Mouse (Mus musculus) forelimb bud, embryonic 11.5 days (tissue): Measurements from ENCODE around the gene Myog.
"Not testable (repeated sequence)": the region's sequence is repeated elsewhere in the genome, so short reads cannot be mapped to it uniquely, and the experiment has no call there.

Experiments
- DNase-seq: peaks from one replicate; pipeline ENCODE4 v3.0.0-alpha.2; 2012; ENCODE audit warnings: low read depth, low spot score

Gene Myog

DNA sequence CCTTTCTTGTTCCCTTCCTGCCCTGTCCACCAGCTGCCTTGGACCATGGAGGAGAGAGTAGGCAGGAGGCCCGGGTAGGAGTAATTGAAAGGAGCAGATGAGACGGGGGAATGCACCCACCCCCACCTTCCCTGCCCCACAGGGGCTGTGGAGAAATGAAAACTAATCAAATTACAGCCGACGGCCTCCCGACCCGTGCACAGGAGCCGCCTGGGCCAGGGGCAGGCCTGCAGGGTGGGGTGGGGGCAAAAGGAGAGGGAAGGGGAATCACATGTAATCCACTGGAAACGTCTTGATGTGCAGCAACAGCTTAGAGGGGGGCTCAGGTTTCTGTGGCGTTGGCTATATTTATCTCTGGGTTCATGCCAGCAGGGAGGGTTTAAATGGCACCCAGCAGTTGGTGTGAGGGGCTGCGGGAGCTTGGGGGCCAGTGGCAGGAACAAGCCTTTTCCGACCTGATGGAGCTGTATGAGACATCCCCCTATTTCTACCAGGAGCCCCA is at the start of gene Myog:
Myog (plus strand) TSS at position 392 of the 502 bp plus-strand sequence.
- no peak for DNase-seq

DNA sequence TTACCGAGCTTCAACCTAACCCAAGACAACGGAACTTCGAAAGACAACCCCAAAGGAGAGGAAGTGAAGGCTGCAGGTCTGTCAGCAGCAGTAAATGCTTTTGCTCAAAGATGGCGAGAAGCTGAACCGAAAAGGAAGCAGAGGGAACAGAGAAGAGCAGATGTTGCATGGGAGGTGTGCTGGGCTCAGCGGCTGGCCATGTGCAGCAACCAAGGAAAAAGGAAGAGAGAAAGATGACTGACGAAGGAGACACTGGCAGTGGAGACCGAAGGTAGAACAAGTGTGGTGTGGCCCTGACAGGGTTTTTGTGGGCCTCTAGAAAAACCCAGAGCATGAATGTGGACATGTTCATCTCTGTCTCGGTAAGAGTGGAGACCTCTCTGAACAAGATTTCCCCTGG is 49.1 kb upstream of the Myog start:
- no peak for DNase-seq

DNA sequence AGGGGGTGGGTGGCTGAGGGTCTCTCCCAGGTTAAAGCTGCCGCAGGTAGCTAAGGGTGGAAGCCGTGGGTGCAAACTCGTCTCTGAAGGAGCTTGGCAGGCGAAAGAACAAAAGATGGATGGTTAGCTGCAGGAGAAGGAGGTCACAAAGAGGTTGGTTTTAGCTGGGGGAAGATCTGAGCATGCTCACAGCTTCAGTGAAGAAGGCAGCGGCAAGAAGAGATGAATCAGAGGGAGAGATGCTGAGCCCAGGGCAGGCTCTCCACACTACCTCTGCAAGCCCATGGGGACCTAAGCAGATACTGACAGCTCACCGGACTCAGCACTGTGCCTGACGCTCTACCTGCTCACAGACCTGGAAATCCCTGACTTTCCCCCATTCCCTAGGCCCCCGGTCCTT is 48.5 kb upstream of the Myog start:
- DNase-seq: no peak

DNA sequence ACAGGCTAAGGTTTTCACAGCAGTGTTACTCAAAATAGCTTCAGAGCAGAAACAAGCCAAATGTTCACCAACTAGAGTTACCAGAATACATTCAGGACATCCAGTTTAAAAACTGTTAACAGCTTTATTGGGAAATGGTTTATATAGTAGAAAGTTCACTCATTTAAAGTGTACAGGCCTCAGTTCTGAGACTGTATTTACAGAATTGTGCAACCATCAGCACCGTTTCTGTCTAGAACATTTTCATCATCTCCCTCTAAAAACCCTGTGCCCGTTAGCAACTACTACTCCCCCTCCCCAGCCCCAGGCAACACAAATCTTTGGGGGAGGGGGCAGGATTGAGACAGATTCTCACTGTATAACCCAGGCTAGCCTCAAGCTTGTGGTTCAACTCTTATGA is 47.5 kb upstream of the Myog start:
- DNase-seq: no peak

DNA sequence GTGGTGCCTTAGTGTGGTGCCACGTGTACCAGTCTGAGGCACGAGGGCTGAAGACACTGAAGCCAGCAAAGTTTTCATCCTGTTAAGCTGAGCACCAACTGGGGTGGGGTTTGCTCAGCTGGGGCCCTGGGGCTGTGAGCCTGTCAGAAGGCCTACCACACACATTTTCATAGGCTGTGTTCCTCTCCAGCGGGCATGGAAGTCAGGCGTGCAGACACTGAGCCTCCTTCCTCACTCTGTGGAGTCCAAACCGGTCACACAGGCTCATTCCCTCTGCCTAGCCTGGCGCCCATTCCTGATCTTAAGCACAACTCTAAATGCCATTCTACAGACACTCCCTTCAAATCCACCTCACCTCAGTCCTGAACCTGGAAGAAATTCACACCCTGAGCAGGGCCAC is 46.3 kb upstream of the Myog start:
- DNase-seq: no peak

DNA sequence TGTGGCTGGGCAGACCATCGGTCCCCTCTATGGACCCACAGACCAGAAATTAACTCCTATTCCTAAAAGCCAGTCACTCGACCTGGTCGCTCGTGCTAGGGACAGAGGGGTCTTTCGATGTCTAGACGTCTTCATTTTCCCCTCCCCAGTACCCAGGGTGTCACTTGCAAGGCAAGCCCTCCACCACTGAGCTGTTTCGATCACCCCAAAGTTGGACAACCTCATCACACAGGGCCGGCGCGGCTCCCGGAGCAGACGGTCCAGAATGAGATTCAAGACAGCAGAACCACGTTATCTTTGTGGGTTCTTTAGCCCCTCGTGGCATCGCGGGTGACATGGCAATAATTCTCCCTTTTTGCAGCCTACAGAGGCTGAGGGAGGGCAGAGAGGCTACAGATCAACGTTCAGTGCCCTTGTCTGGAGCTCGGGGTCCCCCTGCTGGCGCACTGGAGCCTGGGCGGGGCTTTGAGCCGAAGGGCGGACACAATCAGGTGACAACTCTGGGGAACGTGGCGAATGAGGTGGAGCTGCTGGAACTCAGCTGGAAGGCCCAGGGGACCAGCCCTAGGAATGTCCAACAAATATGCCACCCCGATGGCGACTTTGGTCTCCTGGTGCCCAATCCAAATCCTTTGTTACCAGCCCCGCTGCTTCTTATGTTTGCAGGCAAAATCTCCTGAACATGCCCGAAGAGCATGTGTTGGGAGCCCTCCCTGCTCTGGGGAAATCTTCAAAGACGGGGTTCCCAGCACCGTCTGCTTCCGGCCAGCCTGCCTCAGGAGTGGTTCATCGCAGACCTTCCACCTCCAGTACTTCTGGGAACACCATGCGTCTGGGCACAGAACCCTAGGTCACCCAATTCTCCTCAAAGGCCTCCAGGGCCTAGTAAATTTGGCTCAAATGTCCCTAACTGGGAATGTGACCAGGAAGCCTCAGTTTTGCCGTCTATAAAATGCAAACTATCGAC is 45.6 kb upstream of the Myog start:
- DNase-seq: peak; percentile 84

DNA sequence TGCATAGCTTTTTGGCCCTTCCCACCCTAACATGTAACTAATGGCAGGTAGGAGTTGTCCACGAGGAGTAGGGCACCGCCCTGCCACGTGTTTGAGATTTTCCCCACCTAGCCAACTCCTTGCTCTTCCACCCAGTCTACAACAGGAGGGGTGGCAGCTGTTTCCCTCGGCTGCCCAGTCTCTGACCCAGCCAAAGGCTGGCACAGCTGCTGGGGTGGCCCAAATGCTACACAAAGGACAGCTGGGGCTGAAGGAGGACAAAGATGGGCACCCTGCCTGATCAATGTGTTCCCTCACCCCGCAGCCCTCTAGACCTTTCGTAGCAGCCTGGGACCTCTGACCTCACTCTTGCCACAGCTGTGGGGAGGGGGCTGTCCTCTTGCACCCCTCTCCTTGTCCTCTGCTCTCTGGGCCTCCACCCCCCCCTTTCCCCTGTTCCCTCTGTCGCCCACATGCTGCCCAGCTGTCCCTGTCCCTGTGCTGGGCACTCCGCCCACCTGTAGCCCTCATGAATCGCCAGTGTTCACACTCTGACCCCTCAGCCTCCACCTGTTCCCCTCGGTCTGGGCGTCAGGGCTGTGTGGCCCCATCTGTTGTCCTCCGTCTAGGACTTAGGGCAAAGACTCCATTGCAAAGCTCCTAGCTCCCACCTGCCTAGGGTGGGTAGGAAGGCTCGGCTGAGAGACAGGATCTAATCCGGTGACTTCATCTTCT is 44.6 kb upstream of the Myog start:
- DNase-seq: no peak

DNA sequence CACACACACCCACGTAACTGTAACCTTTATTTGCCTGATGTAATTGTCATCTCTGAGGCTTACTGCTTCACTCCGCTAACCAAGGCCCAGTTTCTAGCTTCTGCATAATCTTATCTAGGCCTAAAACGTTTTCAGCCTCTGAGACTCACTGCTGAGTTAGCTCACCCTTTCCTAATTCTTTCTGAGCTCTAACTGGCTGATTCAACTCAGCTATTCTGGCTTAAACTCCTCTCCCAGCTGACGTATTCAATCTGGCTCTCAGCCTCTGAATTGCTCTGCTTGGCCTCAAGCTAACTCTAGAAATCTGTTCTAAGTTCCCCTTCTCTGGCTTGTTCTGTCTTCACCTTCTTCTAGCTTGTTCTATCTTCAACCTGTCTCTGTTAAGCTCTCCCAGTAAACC is 43.2 kb upstream of the Myog start:
- no peak for DNase-seq

DNA sequence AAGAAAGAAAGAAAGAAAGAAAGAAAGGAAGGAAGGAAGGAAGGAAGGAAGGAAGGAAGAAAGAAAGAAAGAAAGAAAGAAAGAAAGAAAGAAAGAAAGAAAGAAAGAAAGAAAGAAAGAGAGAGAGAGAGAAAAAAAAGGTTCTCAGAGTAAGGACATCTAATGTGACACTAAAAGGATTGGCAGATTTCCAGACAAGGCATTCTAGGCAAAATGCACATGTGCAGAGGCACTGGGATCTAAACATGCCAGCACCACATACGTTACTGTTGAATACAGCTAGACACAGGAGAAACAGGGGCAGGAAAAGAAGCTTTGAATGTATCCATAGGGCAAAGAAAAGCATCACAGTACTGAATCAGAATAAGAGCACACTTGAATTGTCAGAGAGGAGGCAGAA is 40.1 kb upstream of the Myog start:
- DNase-seq: not testable (repeated sequence)

DNA sequence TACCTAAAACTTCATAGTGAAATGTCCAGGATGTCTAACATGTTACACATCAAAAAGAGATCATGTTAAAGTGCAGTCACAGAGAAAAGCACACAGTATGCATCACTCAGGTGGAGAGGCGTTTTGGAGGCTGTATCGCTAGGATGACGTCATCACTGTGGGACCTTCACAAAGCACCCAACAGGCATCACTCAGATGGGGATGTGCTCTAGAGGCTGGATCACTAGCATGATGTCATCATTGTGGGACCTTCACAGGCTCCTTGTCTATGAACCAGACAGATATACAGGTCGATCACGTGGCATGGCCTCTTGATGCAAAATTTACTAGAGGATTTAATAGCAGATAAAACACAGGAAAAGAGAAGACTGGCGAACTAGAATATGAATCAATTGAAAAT is 25.4 kb upstream of the Myog start:
- DNase-seq: no peak

DNA sequence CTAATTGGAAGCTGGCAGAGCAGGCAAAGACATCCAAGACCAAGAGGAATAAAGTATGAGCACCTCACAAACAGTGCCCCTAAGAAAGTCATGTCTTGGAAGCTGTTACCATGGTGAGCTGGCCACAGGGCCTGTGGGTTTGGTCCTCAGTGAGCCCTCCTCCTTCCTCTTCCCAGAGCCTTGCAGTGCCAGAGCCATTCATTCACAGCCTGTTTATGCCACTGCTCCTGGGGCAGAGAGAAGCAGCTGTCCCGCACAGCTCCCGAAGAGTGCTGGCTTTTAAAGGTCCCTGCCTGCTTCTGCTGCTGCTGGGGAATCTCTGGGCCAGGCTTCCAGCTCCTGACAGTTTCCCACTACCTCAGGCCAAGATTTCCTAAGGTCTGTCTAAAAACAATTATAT is 24.0 kb upstream of the Myog start:
- no peak for DNase-seq

DNA sequence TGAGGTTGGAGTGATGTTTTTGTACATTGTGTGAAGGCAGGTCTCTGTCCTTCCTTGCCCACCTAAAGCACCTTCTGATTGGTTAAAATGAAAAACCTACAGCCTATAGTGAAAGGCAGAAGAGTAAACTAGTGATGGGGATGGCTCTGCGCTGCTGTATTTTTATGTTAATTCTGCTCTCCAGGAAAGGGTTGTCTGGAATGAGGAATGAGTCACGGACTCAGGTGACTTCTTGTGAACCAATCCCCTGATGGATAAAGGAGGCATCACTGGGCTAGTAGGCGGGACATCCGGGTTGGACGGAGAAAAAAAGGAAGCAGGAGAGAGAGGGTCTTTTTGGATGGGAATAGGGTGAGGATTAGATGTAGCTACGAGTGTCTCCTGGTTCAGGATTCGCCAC is 19.8 kb upstream of the Myog start:
- DNase-seq: no peak

DNA sequence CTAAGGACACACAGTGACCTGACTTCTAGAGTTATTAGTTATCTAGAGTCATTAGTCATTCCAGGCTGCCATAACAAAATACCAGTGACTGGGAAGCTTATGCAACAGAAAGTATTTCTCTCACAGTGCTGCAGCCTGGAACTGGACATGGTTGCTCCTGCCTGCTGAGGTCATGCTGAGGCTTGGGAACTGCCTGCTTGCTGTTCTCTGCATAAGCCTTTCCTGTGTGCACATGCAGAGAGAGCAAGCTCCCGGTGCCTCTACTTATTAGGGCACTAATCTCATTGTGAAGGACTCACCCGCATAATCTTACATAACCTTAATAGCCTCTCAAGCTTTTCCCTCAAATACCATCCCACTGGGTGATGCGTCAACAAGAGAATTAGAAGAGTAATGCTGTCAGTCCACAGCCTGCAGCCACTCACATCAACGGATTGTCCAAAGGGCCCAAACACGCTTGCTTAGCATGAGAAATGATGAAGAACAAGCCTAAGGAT is 17.0 kb upstream of the Myog start:
- no peak for DNase-seq

DNA sequence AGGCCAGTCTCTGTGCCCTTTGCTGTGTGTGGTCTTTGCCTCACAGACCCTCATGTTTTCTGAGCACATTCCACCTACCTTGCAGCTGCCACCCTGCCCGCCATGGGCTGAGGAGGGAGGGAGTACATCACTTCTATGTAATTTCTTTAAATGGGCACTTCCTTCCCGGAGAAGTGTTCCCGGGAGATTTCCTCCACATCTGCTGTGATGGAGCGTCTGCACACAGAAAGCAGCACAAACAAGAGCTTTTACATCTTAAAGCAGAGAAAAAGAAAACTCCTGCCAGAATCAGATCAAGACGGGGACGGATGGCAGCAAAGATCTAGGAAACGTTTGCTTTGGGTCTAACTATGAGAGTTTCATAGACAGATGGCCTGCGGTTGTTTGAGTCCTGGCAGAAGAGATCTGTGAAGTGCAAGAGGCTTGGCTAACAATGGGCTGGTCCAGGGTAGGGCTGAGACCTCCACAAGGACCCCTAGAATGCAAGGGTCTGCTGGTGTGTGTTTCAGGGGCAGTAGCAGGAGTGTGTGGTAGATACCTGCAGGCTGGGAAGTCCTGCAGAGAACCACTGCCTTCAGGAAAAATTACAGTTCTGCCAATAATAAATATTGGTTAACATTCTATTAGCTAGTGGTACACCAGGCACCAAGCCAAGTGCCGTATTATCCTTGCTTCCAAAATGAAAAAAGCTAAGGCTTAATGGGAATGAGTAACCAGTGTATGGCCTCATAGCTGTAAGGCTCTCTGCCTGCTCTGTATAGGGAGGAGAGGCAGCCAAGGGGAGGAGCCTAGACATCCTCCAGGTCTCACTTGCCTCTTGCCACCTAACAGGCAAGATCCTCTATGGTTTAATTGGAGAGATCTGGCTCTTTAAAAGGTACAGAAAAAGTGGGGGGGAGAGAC is 16.0 kb upstream of the Myog start:
- no peak for DNase-seq

DNA sequence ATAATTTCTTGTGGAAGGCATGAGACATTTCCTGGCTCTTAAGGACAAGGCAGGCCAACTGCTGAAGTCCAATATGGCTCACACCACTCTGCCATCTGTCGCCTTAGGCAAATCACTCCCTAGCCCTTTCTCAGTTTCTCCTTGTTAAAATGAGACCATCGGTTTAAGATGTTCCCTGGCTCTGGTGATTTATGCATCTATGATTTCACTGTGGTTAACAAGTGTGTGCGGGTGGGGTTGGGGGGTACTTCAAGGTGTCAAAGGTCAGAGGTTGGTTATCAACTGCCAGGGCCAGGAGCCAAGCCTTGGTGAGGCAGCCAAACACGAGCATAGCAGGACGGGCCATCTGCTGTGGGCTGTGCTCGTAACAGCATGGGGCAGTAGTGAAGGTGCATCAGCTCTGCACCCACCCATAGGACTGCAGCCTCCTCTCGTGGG is 15.3 kb upstream of the Myog start:
- DNase-seq: no peak

DNA sequence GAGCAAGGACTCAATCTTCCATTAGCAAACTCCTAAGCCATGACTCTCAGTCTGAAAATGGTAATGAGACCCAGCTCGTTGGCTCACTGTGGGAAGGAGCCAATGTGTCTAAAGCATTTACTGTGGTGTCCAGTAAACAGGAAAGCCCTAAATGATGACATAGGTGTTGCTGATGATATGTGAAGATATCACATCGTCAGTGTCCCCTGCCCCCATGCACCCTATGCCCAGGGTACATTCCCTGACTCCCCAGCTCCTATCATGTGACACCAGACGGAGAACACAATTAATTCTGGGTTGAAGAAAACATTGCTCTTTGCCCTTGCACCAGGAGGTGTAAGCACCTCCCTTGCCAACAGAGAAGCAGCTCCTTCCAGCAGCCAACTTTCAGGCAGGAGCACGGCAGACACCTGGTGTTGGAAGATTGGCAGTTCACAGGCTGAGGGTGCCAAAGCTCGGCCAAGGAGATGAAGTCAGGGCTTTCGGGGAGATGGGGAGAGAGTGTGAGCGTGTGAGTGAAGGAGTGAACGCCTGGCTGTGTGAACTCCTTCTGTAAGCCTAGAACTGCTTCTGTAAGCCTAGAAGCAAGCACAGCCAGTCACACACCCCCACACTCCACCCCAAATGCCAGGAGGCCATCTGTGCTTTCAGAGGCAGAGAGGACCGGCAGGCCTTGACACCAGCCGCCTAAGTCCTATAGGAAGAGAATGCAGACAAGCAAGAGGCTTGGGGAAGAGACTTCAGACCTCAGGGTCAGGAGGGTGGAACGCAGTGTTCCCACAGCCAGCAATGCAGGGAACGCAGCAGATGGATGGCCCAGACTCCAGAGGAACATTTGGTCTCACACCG is 13.9 kb upstream of the Myog start:
- DNase-seq: no peak

DNA sequence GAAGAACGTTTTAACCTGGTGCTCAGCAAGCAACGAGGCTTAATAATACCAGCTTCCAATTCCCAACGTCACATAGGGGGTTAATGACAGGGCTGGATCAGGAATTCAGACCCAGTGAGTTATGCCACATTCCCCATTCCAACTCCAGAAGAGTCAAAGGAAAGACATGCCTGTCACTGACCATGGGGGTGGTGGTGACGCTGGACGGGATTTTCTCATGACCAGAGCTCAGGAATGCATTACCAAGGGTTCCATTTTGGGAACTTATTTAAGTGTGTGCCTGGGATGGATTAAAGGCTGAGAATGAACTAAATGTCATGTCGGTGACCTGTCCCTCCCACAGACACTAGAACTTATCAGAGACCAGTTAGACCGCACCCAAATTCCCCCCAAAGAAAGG is 13.0 kb upstream of the Myog start:
- DNase-seq: no peak

DNA sequence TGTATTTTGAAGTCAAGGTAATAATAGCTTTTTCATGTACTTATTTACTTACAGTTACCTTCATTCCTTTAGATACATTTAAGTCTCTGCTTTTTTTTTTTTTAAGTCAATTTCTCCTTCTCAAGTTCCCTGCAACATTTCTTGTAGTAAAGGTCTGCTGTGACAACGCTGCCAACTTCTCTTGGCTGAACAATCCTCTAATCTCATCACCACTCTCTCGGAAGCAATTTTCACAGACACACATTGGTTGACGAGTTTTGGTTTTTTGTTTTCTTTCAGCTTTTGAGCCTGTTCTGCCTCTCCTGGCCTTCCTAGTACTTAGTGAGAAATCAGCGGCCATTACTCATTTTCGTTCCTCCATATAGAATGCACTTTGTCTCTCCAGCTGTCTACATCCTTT is 9.6 kb upstream of the Myog start:
- DNase-seq: no peak

DNA sequence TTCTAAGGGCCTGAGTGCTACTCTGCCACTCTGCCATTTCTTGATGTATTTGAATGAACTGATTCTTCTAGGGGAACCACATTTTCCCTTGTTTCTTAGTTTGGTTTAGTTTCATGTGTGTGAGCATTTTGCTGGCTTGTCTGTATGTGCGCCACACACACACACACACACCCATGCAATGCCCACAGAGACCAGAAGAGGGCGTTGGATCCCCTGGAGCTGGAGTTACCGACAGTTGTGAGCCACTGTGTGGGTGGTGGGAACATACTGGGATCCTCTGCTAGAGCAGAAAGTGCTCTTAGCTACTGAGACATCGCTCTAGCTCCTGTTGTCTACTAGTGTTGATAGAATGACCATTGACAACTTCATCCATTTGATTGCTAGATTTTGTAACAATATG is 8.2 kb upstream of the Myog start:
- DNase-seq: no peak

DNA sequence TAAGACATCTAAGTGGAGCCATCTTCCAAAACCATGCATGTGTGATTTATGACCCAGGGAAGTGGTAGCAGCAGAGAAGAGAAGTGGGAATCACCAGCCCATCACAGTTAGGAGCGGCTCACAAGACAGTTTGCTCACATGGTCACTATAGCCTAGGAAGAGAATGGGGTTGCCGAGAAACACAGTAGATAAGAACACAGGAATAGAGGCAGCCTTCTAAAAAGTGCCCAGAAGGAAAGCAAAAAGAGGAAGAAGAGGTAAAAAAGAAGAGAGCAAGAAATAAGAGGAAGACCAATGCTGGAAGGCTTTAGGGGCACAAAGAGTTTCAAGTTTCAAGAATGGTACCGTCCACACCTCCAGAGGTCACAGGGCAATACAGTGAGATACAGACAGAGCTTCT is 7.4 kb upstream of the Myog start:
- no peak for DNase-seq

DNA sequence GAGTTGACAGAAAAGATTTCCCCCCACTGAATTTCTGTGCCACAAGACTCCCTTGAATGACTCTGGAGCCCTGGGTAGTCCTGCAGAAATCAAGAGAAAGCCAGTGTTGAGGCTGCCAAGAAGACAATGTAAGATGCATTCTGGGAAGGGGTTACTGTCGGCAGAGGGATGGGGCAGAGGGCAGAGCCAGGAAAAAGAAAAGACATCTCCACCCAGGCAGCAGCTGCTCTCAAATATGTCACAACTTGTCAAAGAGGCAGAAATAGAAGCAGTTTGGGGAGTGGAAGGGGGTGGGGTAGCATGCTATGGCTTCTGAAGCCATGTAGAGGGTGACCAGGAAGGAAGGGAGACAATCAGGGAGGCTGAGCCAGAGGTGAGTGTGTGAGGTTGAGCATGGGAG is 6.7 kb upstream of the Myog start:
- no peak for DNase-seq
